Mouse (Mus musculus): ENCODE data around the gene Ric8b. TPM values are rescaled to one million over a fixed set of nuclear protein-coding genes. Genes with fewer than 3 reads are reported as not detected.

Ric8b gene
- polyA plus RNA-seq, 1 experiment: 3.6 TPM

- TF ChIP-seq GATA1 (IDR thresholded peaks at IDR 0.05; ENCODE audit: low read length): no peak
Observed at GRCm38 (mm10) chr10:84902213-84902612, 15.2 kb upstream of the Ric8b start.

DNA sequence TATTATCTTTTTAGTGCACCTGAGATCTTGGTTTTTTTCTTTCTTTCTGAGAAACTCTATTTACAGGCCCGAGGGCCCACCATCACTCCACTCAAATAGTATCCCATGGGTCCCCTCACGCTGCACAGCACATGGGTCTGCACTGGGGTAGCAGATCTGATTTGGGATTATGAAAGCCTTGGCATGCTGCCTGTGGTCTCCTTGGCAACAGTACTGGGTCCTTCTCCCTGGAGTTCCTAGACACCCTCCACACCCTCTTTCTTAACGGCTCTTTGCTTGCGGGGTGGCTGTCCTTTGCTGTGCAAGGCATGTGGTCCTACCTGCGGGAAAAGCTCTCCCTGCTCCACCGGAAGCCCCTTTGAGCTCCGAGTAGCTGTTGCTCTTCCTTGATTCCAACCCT lies 14.1 kb upstream of the Ric8b start:
- TF ChIP-seq GATA1 (IDR thresholded peaks at IDR 0.05; ENCODE audit: low read length): no peak

DNA sequence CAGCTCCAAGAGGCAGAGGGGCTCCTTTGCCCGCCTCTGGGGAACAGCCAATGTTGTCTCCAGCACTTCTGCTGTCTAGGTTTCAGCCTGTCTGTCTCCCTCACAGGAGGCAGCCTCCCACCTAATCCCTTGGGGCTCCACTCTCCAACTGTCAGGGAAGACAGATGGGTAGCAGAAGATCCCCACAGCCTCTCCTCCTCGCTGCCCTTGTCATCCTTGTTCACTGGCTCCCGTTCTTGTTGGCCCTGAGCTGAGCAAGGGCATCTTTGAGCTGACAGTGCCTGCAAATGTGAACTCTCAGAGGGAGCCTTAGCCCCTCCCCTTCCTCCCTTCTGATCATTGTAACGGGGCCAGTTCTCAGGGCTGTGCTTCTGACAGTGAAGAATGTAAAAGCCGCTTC lies 13.7 kb upstream of the Ric8b start:
- no peak for TF ChIP-seq GATA1 (IDR thresholded peaks at IDR 0.05; ENCODE audit: low read length)

GRCm38 (mm10) chr10:84906895-84907294 lies 10.5 kb upstream of the Ric8b start:
- no peak for TF ChIP-seq GATA1 (IDR thresholded peaks at IDR 0.05; ENCODE audit: low read length)

GRCm38 (mm10) chr10:84908006-84908405 lies 9.4 kb upstream of the Ric8b start:
- TF ChIP-seq GATA1 (IDR thresholded peaks at IDR 0.05; ENCODE audit: low read length): no peak

- TF ChIP-seq GATA1 (IDR thresholded peaks at IDR 0.05; ENCODE audit: low read length): no peak
Observed at GRCm38 (mm10) chr10:84908471-84908870, 8.9 kb upstream of the Ric8b start.

- TF ChIP-seq GATA1 (IDR thresholded peaks at IDR 0.05; ENCODE audit: low read length): no peak
Observed at GRCm38 (mm10) chr10:84909021-84909801, 8.2 kb upstream of the Ric8b start.

DNA sequence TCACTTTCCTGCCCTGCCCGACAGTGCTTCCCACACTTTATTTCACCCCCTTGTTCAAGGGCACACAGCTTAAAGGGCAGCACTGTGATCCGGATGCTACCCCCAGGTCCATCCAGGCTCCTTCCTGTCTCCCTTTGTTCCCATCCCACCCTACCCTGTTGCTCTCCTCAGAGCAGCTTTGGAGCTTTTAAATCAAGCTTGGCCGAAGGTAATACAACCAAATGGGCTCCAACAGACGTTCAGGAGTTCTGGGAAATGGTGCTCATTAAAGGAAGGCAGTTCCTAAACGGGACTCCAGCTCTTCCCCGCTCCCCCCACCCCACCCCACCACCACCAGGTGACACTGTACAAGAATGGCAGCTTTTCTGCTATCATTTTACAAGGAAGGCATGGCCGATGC lies 7.2 kb upstream of the Ric8b start:
- TF ChIP-seq GATA1 (IDR thresholded peaks at IDR 0.05; ENCODE audit: low read length): no peak

DNA sequence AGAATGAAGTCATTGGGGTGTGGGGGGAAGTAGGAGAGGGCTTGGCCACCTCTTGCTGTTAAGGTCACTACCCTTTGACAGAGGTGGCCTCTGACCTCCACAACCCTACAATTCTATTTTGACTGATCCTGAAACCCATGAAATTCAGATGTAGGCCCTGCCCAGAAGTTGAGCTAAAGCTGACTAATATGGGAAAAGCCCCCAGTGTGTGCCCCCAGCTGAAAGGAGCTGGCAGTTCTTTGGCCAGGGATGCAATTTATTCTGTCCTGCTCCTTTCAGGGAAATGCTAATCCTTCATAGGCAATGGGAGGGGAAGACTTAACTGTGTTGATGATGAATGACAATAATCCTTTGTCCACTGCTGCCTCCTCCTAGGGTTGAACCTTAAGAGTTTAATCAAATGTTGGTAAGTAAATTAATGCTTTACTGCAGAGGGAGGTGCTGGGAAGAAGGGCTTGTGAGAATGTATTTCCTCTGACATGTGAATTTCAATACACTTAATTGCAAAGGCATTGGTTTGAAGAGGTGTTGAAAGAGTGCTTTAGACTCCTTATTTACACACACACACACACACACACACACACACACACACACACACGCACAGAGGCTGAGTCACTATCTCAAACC lies 6.5 kb upstream of the Ric8b start:
- TF ChIP-seq GATA1 (IDR thresholded peaks at IDR 0.05; ENCODE audit: low read length): no peak

- no peak for TF ChIP-seq GATA1 (IDR thresholded peaks at IDR 0.05; ENCODE audit: low read length)
Observed at GRCm38 (mm10) chr10:84913148-84913547, 4.3 kb upstream of the Ric8b start.

DNA sequence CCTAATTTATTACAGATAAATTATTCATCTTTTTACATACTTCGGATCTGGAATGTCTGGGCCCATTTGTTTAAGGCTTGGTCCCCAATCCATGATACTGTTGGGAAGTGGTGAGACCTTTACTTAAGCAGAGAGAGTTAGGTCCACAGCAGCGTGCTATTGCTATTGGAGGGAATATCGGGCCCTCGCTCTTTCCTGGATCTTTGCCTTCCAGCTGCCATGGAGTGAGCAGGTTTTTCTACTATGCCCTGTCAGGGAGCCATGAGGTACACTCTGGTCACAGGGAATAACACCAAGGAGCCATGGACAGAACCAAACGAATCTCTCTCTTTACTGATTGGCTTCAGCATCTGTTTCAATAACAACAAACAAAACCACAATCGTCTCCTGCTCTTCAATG lies 1.9 kb upstream of the Ric8b start:
- no peak for TF ChIP-seq GATA1 (IDR thresholded peaks at IDR 0.05; ENCODE audit: low read length)

DNA sequence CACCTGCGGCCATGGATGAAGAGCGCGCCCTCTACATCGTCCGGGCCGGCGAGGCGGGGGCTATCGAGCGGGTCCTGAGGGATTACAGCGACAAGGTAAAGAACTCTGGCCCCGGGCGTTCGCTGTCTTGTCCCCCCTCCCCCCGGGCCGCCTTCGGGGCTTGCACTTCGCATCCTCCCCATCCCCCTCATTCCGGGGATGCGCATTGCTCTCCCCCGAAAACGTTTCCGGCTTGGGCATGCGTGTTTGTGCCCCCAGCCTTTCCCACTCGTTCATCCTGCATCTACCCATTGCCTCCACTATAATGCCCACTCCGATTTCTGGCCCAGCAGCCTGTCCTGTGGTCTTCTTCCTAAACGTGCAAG lies 297 bp downstream of the Ric8b start:
- no peak for TF ChIP-seq GATA1 (IDR thresholded peaks at IDR 0.05; ENCODE audit: low read length)

DNA sequence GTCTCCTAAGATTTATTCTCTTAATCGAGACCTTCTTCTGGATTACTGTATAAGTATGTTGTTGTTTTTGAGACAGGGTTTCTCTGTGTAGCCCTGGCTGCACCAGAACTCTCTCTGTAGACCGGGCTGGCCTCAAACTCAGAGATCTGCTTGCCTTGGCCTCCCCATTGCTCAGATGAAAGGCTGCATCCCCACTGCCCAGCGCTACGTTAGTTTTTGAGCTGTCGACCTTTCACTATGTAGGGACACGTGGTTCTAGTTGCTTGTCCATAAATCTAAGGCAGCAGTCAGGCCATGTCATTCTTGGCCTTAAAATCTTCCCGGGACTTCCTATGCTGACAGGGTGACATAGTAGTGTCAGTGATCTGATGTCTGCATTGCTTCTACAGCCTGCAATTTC lies 8.9 kb downstream of the Ric8b start:
- no peak for TF ChIP-seq GATA1 (IDR thresholded peaks at IDR 0.05; ENCODE audit: low read length)

DNA sequence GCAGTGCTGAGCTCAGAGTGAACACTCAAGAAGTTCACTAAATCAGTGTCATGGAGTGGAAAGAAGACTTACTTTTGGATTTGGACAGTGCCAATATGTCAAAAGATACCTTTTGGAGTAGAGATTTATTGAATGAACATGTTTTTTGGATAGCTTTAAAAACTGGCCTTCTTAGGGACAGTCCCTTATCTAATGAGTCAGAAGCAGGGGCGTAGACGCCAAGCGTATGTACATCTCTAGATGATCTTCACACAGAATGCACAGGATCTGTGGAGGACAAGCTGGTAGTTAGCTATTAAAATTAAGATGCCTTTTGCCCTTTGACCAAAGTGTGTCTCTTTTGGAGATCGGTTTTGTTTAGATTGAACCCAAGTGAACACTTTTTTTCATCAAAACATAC lies 9.5 kb downstream of the Ric8b start:
- no peak for TF ChIP-seq GATA1 (IDR thresholded peaks at IDR 0.05; ENCODE audit: low read length)

DNA sequence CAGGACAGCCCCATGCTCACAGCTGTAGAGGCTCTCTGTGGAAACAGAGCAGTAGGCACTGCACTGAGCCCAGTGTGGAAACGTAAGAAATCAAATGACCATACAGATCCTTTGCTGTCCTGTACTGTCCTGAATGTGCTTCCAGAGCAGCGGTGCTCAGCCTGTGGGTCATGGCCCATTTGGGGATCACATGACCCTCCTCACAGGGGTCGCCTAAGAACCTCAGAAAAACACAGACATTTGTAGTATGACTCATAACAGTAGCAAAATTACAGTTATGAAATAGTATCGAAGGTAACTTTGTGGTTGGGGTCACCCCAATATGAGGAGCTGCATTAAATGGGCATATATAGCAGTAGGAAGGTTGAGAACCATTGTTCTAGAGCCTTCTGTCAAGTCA lies 11.0 kb downstream of the Ric8b start:
- TF ChIP-seq GATA1 (IDR thresholded peaks at IDR 0.05; ENCODE audit: low read length): no peak

GRCm38 (mm10) chr10:84935553-84936209 lies 18.3 kb downstream of the Ric8b start:
- no peak for TF ChIP-seq GATA1 (IDR thresholded peaks at IDR 0.05; ENCODE audit: low read length)
